Mouse (Mus musculus) thymus, postnatal 36 days (tissue): ENCODE data around the gene Gm7075.
"Not testable (repeated sequence)": the region's sequence is repeated elsewhere in the genome, so short reads cannot be mapped to it uniquely, and the experiment has no call there.

Experiments
- DNase-seq, 2 experiments: peaks; one replicate each; pipeline ENCODE4 v3.0.0; 2022; ENCODE audit warnings: mixed read lengths in 2 of 2

Gene Gm7075

GRCm38 (mm10) chr10:63417061-63417460, 4.5 kb downstream of the Gm7075 start:
- DNase-seq, result no peak

DNA sequence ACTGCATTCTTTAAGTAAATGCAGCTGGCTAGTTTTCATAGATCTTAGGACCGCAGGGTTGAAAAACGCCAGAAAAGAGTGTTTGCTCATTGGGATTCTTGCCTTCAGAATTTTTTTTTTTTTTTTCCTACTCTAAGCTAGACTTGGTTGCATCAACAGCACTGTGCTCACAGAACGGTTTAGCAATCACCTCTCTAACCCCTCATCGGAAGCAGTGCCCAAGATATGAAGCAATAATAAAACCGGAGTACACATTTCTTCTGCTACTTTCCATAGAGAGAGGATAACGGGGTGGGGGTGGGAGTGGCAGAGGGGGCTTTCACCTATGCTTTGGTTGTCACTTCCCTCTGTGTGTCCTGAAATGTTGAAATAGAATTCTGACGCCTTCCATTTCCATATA, 5.7 kb downstream of the Gm7075 start:
- DNase-seq, result no peak

GRCm38 (mm10) chr10:63415287-63415686, 6.3 kb downstream of the Gm7075 start:
- DNase-seq, result no peak

- no peak for DNase-seq
These were observed 8.8 kb downstream of the Gm7075 start for GRCm38 (mm10) chr10:63412756-63413155.

DNA sequence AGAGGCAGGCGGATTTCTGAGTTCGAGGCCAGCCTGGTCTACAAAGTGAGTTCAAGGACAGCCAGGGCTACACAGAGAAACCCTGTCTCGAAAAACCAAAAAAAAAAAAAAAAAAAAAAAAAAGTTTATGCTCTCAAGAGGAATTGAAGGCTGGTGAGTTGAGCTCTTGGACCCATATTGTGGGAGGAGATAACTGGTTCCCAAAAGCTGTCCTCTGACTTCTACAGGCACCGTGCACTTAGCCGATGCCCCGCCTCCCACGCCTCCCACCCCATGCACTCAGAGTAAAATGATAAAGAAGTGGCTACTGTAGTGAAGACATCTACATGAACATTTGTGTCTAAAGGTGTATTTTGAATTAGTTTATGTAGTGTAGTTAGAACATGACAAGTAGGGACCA, 9.9 kb downstream of the Gm7075 start:
- not testable (repeated sequence) for DNase-seq

GRCm38 (mm10) chr10:63410162-63410956, 11.2 kb downstream of the Gm7075 start:
- no peak for DNase-seq

- DNase-seq, result no peak
These were observed 18.0 kb downstream of the Gm7075 start for GRCm38 (mm10) chr10:63403636-63404035.

- DNase-seq, result no peak
These were observed 18.7 kb downstream of the Gm7075 start for GRCm38 (mm10) chr10:63402731-63403504.

GRCm38 (mm10) chr10:63396963-63397362, 24.6 kb downstream of the Gm7075 start:
- DNase-seq, result no peak

DNA sequence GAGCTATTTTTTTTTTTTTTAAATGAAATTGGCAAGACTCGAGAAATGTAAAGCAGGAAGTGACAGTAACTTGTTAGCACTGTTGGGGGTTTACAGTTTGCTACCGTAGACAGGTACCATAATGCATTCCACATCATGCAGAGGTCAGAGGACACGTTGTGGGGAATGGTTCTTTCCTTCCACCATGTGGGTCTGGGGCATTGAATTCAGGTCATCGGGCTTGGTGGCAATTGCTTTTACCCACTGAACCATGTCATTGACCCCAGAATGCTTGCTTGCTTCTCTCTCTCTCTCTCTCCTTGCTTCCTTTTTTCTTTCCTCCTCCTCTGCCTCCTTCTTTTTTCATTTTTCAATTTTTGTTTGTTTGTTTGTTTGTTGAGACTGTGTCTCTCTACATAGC, 32.6 kb downstream of the Gm7075 start:
- DNase-seq, result no peak

DNA sequence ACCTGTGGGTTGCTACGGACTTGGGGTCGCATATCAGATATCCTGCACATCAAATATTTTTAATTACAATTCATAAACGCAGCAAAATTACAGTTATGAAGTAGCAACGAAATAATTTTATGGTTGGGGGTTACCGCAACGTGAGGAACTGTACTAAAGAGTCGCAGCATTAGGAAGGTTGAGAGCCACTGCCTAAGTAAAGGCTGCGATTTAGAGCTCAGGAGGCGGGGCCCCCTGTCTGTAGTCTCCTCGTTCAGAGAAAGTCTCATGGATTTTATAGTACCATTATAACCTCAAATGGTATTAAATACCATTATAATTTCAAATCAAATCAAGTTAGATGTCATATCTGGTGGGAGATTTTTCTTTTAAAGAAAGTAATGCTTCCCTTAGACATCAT, 34.6 kb downstream of the Gm7075 start:
- DNase-seq, result no peak

GRCm38 (mm10) chr10:63386444-63386843, 35.1 kb downstream of the Gm7075 start:
- peak; percentile 67 to 73 for DNase-seq

DNA sequence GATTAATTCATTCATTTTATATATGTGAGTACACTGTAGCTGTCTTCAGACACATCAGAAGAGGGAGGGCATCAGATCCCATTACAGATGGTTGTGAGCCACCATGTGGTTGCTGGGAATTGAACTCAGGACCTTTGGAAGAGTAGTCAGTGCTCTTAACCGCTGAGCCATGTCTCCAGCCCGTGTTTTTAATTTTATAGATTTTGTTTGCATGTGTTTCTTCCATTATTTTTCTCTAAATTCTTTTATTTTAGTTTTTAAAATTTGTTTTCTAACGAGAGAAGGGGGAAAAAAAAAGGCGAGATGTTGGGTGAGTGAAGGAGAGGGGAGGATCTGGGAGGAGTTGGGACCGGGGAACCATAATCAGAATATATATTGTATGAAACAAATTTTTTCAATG, 35.7 kb downstream of the Gm7075 start:
- DNase-seq, result not testable (repeated sequence)

DNA sequence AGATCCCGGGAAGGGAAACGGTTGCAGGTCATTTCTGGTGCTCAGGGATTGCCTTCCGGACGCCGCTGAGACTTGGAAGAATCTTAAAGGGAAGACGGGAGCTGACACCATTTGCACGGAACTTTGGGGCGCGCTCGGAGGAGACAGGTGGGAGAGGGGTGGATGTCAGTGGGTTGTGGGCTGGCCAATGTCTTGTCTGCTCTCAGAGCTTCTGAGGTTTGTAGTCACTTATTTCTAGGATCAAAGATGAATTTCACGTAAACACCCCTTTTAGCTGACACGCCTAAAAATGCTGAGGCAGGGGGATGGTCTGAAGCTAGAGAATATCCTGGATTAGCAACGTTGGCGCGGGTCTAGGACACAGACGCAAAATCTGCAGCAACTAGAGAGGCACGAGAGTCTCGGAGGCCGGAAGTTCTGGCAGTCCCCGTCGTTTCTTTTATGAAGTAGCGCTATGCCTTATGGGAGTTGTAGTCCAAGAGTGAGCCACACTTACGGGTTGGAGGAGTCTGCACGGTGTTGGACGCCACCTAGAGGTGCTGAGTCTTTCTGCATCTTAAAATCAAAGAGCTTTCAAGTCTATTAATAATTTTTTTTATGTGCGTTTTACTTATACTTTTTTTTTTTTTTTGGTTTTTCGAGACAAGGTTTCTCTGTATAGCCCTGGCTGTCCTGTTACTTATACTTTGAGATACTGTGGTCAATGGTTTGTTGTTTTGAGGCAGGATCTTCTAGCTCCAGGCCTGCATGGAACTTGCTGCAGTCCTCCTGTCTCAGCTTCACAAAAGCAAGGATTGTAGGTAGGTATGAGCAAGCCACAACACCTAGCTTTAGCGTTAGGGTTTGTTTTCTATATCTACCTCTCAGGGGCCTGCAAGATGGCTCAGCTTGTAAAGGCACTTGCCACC, 39.0 kb downstream of the Gm7075 start, which contains the start of gene Dnajc12:
TSS of gene Dnajc12 (plus strand) at position 72 of the 908 bp plus-strand sequence.
- DNase-seq, result peak; percentile 61 to 74

- DNase-seq, result peak; percentile 39 to 40
These were observed 39.9 kb downstream of the Gm7075 start, which contains the start of gene Sirt1 for GRCm38 (mm10) chr10:63381498-63382280. TSS of gene Sirt1 (minus strand) at chr10:63381704.

- no peak for DNase-seq
These were observed 42.5 kb downstream of the Gm7075 start for GRCm38 (mm10) chr10:63378948-63379680.

DNA sequence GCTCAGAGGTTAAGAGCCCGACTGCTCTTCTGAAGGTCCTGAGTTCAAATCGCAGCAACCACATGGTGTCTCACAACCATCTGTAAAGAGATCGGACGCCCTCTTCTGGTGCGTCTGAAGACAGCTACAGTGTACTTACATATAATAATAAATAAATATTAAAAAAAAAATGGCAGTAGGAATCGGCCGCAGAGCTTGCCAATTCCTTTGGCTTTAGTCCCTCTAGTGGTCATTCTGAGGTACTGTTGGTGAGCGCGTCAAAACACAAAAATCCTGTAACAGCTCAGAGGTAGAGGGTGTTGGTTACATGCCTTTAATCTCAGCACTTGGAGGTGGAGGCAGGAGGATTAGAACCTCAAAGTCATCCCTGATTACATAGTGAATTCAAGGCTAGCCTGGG, 44.1 kb downstream of the Gm7075 start:
- DNase-seq, result peak; percentile 30 to 36

- DNase-seq, result no peak
These were observed 45.3 kb downstream of the Gm7075 start for GRCm38 (mm10) chr10:63376303-63376702.
